Mouse (Mus musculus) forebrain, embryonic 16.5 days (tissue): ENCODE measurements around the gene Trim71. TPM values are rescaled to one million over a fixed set of nuclear protein-coding genes. Genes with fewer than 3 reads are reported as not detected.

ENCODE experiments used
- ATAC-seq: fragments of 200-750 bp; cut with Nextera tagmentation; 2 replicates; pipeline ENCODE4 v1.8.0; 2017; ENCODE audit warnings: mild to moderate bottlenecking, moderate library complexity
- H3K27ac ChIP-seq: fragments of 300-500 bp; sonication (generic); 2 replicates; pipeline ENCODE4 v1.5.1; 2014; ENCODE audit warnings: low read length, control low read depth
- H3K27me3 ChIP-seq: fragments of 300-500 bp; sonication (generic); replicated peaks from 2 replicates; pipeline ENCODE4 v1.6.1; 2014; ENCODE audit warnings: low read length; ENCODE audit not compliant: control insufficient read depth, insufficient read depth
- H3K36me3 ChIP-seq: fragments of 300-500 bp; sonication (generic); 2 replicates; pipeline ENCODE4 v1.6.1; 2014; ENCODE audit not compliant: control insufficient read depth, insufficient read depth
- H3K4me1 ChIP-seq: fragments of 300-500 bp; sonication (generic); replicated peaks from 2 replicates; pipeline ENCODE4 v1.6.1; 2014; ENCODE audit warnings: low read length; ENCODE audit not compliant: control insufficient read depth, insufficient read depth
- H3K4me2 ChIP-seq: fragments of 300-500 bp; sonication (generic); 2 replicates; pipeline ENCODE4 v1.6.1; 2014; ENCODE audit warnings: mild to moderate bottlenecking, low read length, control low read depth
- H3K4me3 ChIP-seq: fragments of 300-500 bp; sonication (generic); replicated peaks from 2 replicates; pipeline ENCODE4 v1.5.1; 2014; ENCODE audit warnings: mild to moderate bottlenecking, low read length, control low read depth
- H3K9ac ChIP-seq: fragments of 300-500 bp; sonication (generic); replicated peaks from 2 replicates; pipeline ENCODE4 v1.6.1; 2014; ENCODE audit warnings: low read depth, low read length, control low read depth
- H3K9me3 ChIP-seq: fragments of 300-500 bp; sonication (generic); 2 replicates; pipeline ENCODE4 v1.6.1; 2016; ENCODE audit warnings: low read length; ENCODE audit not compliant: control insufficient read depth
- WGBS: fragments of 180-500 bp; shearing (Covaris S2); extraction: QIAGEN DNeasy Blood & Tissue Kit; methylation state at CpG from one replicate; pipeline ENCODE4 v1.1.7; 2014; 5-methylcytosine and 5-hydroxymethylcytosine counted together
- polyA plus RNA-seq: library from polyadenylated mRNA; unstranded; fragments of >200 nt; fragmentation: Nextera tagmentation; extraction: Ambion mirVana; gene quantifications from 2 replicates; pipeline ENCODE4 v1.2.1, GENCODE M21; 2015

Trim71 gene
- polyA plus RNA-seq, 1 experiment from 2014 or later: 0.13 TPM

GRCm38 (mm10) chr9:114531276-114531675 lies 32.9 kb downstream of the Trim71 start:
- Histone ChIP-seq H3K36me3 (no peaks in the 10 kb centered on the region), H3K4me3 (no peak overlapping the region), H3K27me3 (no peaks in the 10 kb centered on the region), H3K27ac (no peak overlapping the region), H3K9ac (no peak overlapping the region), H3K4me1 (peaks cover 7% of the 10 kb centered on the region), H3K9me3 (no peaks in the 10 kb centered on the region), H3K4me2 (no peak overlapping the region)
- WGBS: 35% methylated on average over 11 of the region's 11 CpGs
- no peak for ATAC-seq

GRCm38 (mm10) chr9:114528680-114529048 lies 35.5 kb downstream of the Trim71 start:
- Histone ChIP-seq H3K9me3 (no peaks in the 10 kb centered on the region), H3K36me3 (no peaks in the 10 kb centered on the region), H3K4me1 (peaks cover 12% of the 10 kb centered on the region), H3K27me3 (no peaks in the 10 kb centered on the region), H3K4me2 (no peak overlapping the region), H3K4me3 (no peak overlapping the region), H3K27ac (no peak overlapping the region), H3K9ac (no peak overlapping the region)
- ATAC-seq: no peak
- WGBS: 30% methylated on average over 9 of the region's 9 CpGs

- H3K9ac ChIP-seq: no peak overlapping the region
- WGBS: 8% methylated on average over 17 of the region's 17 CpGs
- no peaks in the 10 kb centered on the region for H3K9me3 ChIP-seq
- ATAC-seq: peak; percentile 38; the same call in 1 of the 2 replicates
- no peak overlapping the region for H3K4me2 ChIP-seq
- no peak overlapping the region for H3K4me3 ChIP-seq
- peaks cover 12% of the 10 kb centered on the region for H3K4me1 ChIP-seq
- H3K36me3 ChIP-seq: no peaks in the 10 kb centered on the region
- H3K27me3 ChIP-seq: no peaks in the 10 kb centered on the region
- no peak overlapping the region for H3K27ac ChIP-seq
Observed at GRCm38 (mm10) chr9:114527992-114528679, 36.0 kb downstream of the Trim71 start.

GRCm38 (mm10) chr9:114527085-114527484 lies 37.1 kb downstream of the Trim71 start:
- no peak; the same call in 1 of the 2 replicates for ATAC-seq
- Histone ChIP-seq H3K4me2 (peak overlapping the region; percentile 4; the same call in 1 of the 2 replicates), H3K27me3 (no peaks in the 10 kb centered on the region), H3K9me3 (no peaks in the 10 kb centered on the region), H3K4me3 (no peak overlapping the region), H3K4me1 (peaks cover 12% of the 10 kb centered on the region), H3K27ac (no peak overlapping the region), H3K36me3 (no peaks in the 10 kb centered on the region), H3K9ac (no peak overlapping the region)
- WGBS: 5% methylated on average over 16 of the region's 16 CpGs

- WGBS: 12% methylated on average over 8 of the region's 8 CpGs
- ATAC-seq: no peak
- Histone ChIP-seq H3K4me3 (no peak overlapping the region), H3K27me3 (no peaks in the 10 kb centered on the region), H3K9me3 (no peaks in the 10 kb centered on the region), H3K9ac (no peak overlapping the region), H3K27ac (no peak overlapping the region), H3K4me2 (no peak overlapping the region), H3K4me1 (peaks cover 12% of the 10 kb centered on the region), H3K36me3 (no peaks in the 10 kb centered on the region)
Observed at GRCm38 (mm10) chr9:114526581-114526980, 37.6 kb downstream of the Trim71 start.

GRCm38 (mm10) chr9:114525891-114526290 lies 38.3 kb downstream of the Trim71 start:
- no peak overlapping the region for H3K4me3 ChIP-seq
- no peak overlapping the region for H3K4me2 ChIP-seq

GRCm38 (mm10) chr9:114525073-114525633 lies 39.0 kb downstream of the Trim71 start:
- H3K27ac ChIP-seq: no peak overlapping the region
- H3K4me3 ChIP-seq: no peak overlapping the region
- no peak for ATAC-seq
- 96% methylated on average over 12 of the region's 15 CpGs for WGBS
- peaks cover 12% of the 10 kb centered on the region for H3K4me1 ChIP-seq
- no peaks in the 10 kb centered on the region for H3K36me3 ChIP-seq
- no peaks in the 10 kb centered on the region for H3K27me3 ChIP-seq
- no peaks in the 10 kb centered on the region for H3K9me3 ChIP-seq
- H3K4me2 ChIP-seq: no peak overlapping the region
- no peak overlapping the region for H3K9ac ChIP-seq

More at GRCm38 (mm10) chr9:114525891-114526290, 38.3 kb downstream of the Trim71 start:
- Histone ChIP-seq H3K27ac (no peak overlapping the region), H3K9me3 (no peaks in the 10 kb centered on the region), H3K4me1 (peaks cover 12% of the 10 kb centered on the region), H3K9ac (no peak overlapping the region), H3K27me3 (no peaks in the 10 kb centered on the region), H3K36me3 (no peaks in the 10 kb centered on the region)
- peak; percentile 29; the same call in 1 of the 2 replicates for ATAC-seq
- WGBS: 7% methylated on average over 8 of the region's 8 CpGs

- WGBS: 90% methylated on average over 9 of the region's 9 CpGs
- H3K4me1 ChIP-seq: peaks cover 8% of the 10 kb centered on the region
Observed at GRCm38 (mm10) chr9:114522501-114522900, 41.7 kb downstream of the Trim71 start.

GRCm38 (mm10) chr9:114522041-114522440 lies 42.1 kb downstream of the Trim71 start:
- H3K27me3 ChIP-seq: no peaks in the 10 kb centered on the region
- 55% methylated on average over 5 of the region's 5 CpGs for WGBS
- no peaks in the 10 kb centered on the region for H3K36me3 ChIP-seq
- H3K4me1 ChIP-seq: peaks cover 6% of the 10 kb centered on the region
- H3K4me3 ChIP-seq: no peak overlapping the region
- H3K9me3 ChIP-seq: no peaks in the 10 kb centered on the region
- H3K9ac ChIP-seq: no peak overlapping the region
- H3K4me2 ChIP-seq: no peak overlapping the region
- H3K27ac ChIP-seq: no peak overlapping the region
- no peak for ATAC-seq

More at GRCm38 (mm10) chr9:114522501-114522900, 41.7 kb downstream of the Trim71 start:
- Histone ChIP-seq H3K27ac (no peak overlapping the region), H3K9me3 (no peaks in the 10 kb centered on the region), H3K27me3 (no peaks in the 10 kb centered on the region), H3K9ac (no peak overlapping the region), H3K4me3 (no peak overlapping the region), H3K4me2 (no peak overlapping the region), H3K36me3 (no peaks in the 10 kb centered on the region)
- no peak for ATAC-seq
